Mouse (Mus musculus): ENCODE data around the gene Olfr370. TPM values are rescaled to one million over a fixed set of nuclear protein-coding genes. Genes with fewer than 3 reads are reported as not detected.
"Not testable (repeated sequence)": the region's sequence is repeated elsewhere in the genome, so short reads cannot be mapped to it uniquely, and the experiment has no call there.

Gene Olfr370
- polyA plus RNA-seq (2012; rRNA removed) = not detected in 2 replicates

DNA sequence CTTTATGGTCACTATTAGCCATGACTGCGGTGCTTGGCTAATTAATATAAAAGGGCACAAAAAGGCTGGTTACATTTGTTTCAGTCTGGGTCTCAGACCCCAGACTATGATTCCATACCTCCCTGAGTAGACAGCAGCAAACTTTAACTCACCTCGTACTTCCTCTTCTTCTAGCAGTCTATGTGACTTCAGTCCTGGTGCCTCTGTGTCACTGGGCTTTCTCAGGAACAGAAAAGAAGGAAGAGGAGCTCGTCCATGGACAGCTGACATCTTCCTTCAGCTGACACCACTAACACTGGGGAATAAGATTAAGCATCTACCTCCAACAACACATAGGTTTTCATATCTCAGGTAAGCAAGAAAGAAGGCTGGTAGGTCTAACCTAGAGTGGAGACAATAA, at the start of gene Olfr370:
Gene Olfr370 (plus strand): TSS at position 45 of the 400 bp plus-strand sequence.
- Histone ChIP-seq H3K4me1 (ENCODE audit: control insufficient read depth, insufficient read depth, low read length) (no peaks in the 10 kb centered on the region), H3K4me3 (ENCODE audit: control insufficient read depth, low read depth, low read length) (no peak within 1 kb of the TSS), H3K36me3 (ENCODE audit: control insufficient read depth, insufficient read depth, low read length) (no peaks in the 10 kb centered on the region), H3K27ac (ENCODE audit: control insufficient read depth, insufficient read depth, low read depth, low read length) (no peak within 1 kb of the TSS), H3K27me3 (ENCODE audit: control insufficient read depth, insufficient read depth, low read length) (no peaks in the 10 kb centered on the region)
- no peak for TF ChIP-seq CTCF (IDR thresholded peaks at IDR 0.05; ENCODE audit: control insufficient read depth, insufficient read depth, insufficient replicate concordance, low read depth, low read length)
- no peak for TF ChIP-seq POLR2A (IDR thresholded peaks at IDR 0.05; ENCODE audit: control insufficient read depth, low read depth, low read length)

DNA sequence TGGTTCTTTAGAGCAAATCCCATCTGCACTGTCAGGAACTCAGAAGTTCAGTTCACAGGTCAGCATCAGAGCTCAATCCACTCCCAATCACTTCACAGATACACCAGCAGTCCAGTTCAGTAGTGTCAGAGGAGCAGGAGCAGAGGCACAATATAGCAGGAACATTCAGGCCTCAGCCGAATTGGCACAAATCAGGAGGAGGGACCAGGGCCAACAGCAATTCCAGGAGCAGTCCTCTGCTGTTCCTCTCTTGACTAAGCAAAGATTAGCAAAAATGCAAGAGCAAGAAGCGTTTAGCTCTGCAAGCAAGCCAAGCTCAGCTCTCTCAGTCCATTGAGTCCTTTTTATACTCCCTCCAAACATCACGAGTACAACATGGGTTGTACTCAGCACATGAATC, 23.9 kb upstream of the Olfr370 start:
- no peak overlapping the region for H3K4me3 ChIP-seq (ENCODE audit: control insufficient read depth, low read depth, low read length)
- TF ChIP-seq CTCF (IDR thresholded peaks at IDR 0.05; ENCODE audit: control insufficient read depth, insufficient read depth, insufficient replicate concordance, low read depth, low read length) (no peak), POLR2A (IDR thresholded peaks at IDR 0.05; ENCODE audit: control insufficient read depth, low read depth, low read length) (no peak)
- H3K27me3 ChIP-seq (ENCODE audit: control insufficient read depth, insufficient read depth, low read length) = no peaks in the 10 kb centered on the region
- H3K4me1 ChIP-seq (ENCODE audit: control insufficient read depth, insufficient read depth, low read length) = no peaks in the 10 kb centered on the region
- H3K27ac ChIP-seq (ENCODE audit: control insufficient read depth, insufficient read depth, low read depth, low read length) = no peak overlapping the region
- H3K36me3 ChIP-seq (ENCODE audit: control insufficient read depth, insufficient read depth, low read length) = no peaks in the 10 kb centered on the region

DNA sequence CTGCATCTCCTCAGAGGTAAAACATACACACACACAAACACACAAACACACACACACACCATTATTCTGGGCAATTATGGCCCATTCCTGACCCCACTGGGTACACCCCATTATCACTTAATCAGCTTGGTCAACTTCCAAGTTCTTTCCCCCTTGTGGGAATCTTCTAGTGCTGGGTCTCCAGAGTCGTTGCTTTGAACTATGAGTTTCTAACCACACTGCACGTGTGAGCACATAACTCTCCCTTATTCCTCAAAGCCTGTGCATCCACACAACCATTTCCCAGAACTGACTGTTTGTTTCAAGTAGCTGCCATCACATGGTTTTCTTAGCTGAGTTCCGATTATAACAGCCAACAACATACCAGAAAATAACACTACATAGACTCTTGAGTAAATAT, 15.1 kb upstream of the Olfr370 start:
- no peak overlapping the region for H3K4me3 ChIP-seq (ENCODE audit: control insufficient read depth, low read depth, low read length)

DNA sequence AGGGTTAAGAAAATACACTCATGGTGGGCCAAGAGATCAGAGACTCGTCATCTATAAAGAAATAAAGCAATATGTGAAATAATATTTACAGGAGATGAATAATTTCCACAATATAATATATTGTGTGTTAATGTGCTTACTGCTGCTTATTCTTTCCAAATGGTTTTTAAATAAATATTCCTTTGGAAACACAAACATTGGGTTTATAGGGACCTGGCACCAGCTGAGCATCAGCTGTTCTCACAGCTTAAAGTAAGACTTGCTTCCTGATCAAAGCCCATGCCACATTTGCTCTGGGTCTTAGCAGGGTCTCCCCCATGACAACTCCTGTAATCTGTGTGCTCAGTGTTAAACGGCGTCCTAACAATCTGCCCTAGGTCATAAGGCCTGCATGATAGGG, 14.7 kb upstream of the Olfr370 start:
- H3K4me3 ChIP-seq (ENCODE audit: control insufficient read depth, low read depth, low read length); H3K27ac ChIP-seq (ENCODE audit: control insufficient read depth, insufficient read depth, low read depth, low read length); H3K27me3 ChIP-seq (ENCODE audit: control insufficient read depth, insufficient read depth, low read length); H3K36me3 ChIP-seq (ENCODE audit: control insufficient read depth, insufficient read depth, low read length); H3K4me1 ChIP-seq (ENCODE audit: control insufficient read depth, insufficient read depth, low read length): not testable (repeated sequence)

More for the DNA sequence above, 15.1 kb upstream of the Olfr370 start:
- Histone ChIP-seq H3K27ac (ENCODE audit: control insufficient read depth, insufficient read depth, low read depth, low read length) (no peak overlapping the region), H3K36me3 (ENCODE audit: control insufficient read depth, insufficient read depth, low read length) (no peaks in the 10 kb centered on the region), H3K27me3 (ENCODE audit: control insufficient read depth, insufficient read depth, low read length) (no peaks in the 10 kb centered on the region), H3K4me1 (ENCODE audit: control insufficient read depth, insufficient read depth, low read length) (no peaks in the 10 kb centered on the region)
- TF ChIP-seq POLR2A (IDR thresholded peaks at IDR 0.05; ENCODE audit: control insufficient read depth, low read depth, low read length) (no peak), CTCF (IDR thresholded peaks at IDR 0.05; ENCODE audit: control insufficient read depth, insufficient read depth, insufficient replicate concordance, low read depth, low read length) (no peak)

DNA sequence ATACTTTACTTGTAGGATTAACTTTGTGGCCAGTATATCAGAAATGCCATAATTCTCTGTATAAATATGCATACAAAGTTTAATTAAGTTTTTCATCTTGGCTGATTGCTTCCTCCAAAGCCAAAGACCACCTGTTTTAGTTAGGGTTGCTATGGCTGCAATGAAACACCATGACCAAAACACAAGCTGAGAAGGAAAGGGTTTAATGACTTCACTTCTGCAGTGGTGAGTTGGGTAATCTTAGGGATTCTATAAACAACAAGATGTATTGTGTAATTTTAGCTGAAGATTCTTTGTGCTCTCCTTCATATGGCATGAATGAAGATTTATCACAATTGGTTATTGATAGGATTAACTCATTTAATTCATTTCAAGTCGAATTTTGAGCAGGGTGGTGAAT, 14.3 kb upstream of the Olfr370 start:
- TF ChIP-seq POLR2A (IDR thresholded peaks at IDR 0.05; ENCODE audit: control insufficient read depth, low read depth, low read length) (no peak), CTCF (IDR thresholded peaks at IDR 0.05; ENCODE audit: control insufficient read depth, insufficient read depth, insufficient replicate concordance, low read depth, low read length) (no peak)
- Histone ChIP-seq H3K27me3 (ENCODE audit: control insufficient read depth, insufficient read depth, low read length) (no peaks in the 10 kb centered on the region), H3K4me3 (ENCODE audit: control insufficient read depth, low read depth, low read length) (no peak overlapping the region), H3K27ac (ENCODE audit: control insufficient read depth, insufficient read depth, low read depth, low read length) (no peak overlapping the region), H3K36me3 (ENCODE audit: control insufficient read depth, insufficient read depth, low read length) (no peaks in the 10 kb centered on the region), H3K4me1 (ENCODE audit: control insufficient read depth, insufficient read depth, low read length) (no peaks in the 10 kb centered on the region)

DNA sequence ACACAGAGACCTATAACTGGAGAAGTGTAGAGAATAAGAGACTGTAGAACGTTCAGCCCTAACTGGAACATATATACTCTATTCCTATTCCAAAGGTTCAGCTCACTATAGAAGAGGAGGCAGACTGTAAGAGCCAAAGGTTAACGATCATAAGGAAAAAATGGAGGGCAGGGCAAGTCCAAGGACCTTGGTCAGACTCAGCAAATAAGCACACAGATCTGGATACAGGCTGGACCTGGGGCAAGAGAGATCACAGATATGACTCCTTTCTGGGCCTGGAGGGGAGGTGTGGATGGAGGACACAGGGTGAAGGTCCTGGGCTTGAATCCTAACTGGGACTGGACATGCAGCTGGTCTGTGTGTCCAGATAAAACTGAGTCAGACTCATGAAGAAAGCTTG, 778 bp upstream of the Olfr370 start:
- Histone ChIP-seq H3K4me1 (ENCODE audit: control insufficient read depth, insufficient read depth, low read length) (no peaks in the 10 kb centered on the region), H3K4me3 (ENCODE audit: control insufficient read depth, low read depth, low read length) (no peak overlapping the region), H3K27ac (ENCODE audit: control insufficient read depth, insufficient read depth, low read depth, low read length) (no peak overlapping the region), H3K36me3 (ENCODE audit: control insufficient read depth, insufficient read depth, low read length) (no peaks in the 10 kb centered on the region), H3K27me3 (ENCODE audit: control insufficient read depth, insufficient read depth, low read length) (no peaks in the 10 kb centered on the region)
- TF ChIP-seq POLR2A (IDR thresholded peaks at IDR 0.05; ENCODE audit: control insufficient read depth, low read depth, low read length) = no peak
- no peak for TF ChIP-seq CTCF (IDR thresholded peaks at IDR 0.05; ENCODE audit: control insufficient read depth, insufficient read depth, insufficient replicate concordance, low read depth, low read length)

DNA sequence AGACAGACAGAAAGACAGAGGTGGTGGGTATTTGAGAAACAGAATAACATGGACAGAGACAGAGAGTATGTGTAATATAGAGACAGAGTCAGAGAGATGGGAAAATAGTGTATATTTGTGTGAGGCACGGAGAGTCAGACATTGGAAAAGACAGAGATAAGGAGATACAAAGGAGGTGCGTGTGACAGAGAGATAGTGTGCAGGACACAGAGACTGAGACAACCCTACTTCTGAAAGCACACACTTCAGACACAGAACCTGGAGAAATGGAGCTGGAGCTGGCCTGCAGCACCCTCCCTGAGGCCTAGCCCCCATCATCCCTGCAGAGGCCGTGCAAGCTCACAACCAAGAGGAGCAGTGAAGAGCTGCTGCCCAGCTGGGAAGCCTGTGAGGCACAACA, 27.1 kb downstream of the Olfr370 start:
- Histone ChIP-seq H3K4me1 (ENCODE audit: control insufficient read depth, insufficient read depth, low read length) (peaks cover 11% of the 10 kb centered on the region), H3K36me3 (ENCODE audit: control insufficient read depth, insufficient read depth, low read length) (no peaks in the 10 kb centered on the region), H3K4me3 (ENCODE audit: control insufficient read depth, low read depth, low read length) (no peak overlapping the region), H3K27ac (ENCODE audit: control insufficient read depth, insufficient read depth, low read depth, low read length) (no peak overlapping the region), H3K27me3 (ENCODE audit: control insufficient read depth, insufficient read depth, low read length) (no peaks in the 10 kb centered on the region)
- no peak for TF ChIP-seq CTCF (IDR thresholded peaks at IDR 0.05; ENCODE audit: control insufficient read depth, insufficient read depth, insufficient replicate concordance, low read depth, low read length)

DNA sequence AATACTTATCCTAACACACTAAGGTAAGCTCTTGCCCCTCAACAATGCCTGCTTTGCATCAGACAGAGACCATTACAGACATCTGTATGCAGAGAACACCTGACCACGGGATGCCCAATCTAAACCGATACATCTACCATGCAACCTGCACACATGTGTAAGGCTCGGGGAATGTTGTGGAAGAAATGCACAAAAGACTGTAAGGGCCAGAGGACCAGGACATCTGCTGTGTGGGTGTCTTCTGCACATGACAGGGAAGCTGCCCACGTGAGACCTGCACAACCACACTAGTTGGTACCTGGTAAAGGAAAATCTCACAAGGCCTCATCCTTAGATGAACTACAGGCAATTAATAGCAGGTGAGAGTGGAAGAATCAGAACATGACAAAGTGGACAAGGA, 27.7 kb downstream of the Olfr370 start:
- H3K27ac ChIP-seq (ENCODE audit: control insufficient read depth, insufficient read depth, low read depth, low read length) = no peak overlapping the region
- no peaks in the 10 kb centered on the region for H3K36me3 ChIP-seq (ENCODE audit: control insufficient read depth, insufficient read depth, low read length)
- H3K4me3 ChIP-seq (ENCODE audit: control insufficient read depth, low read depth, low read length) = no peak overlapping the region
- no peaks in the 10 kb centered on the region for H3K27me3 ChIP-seq (ENCODE audit: control insufficient read depth, insufficient read depth, low read length)
- H3K4me1 ChIP-seq (ENCODE audit: control insufficient read depth, insufficient read depth, low read length) = peaks cover 11% of the 10 kb centered on the region
- TF ChIP-seq POLR2A (IDR thresholded peaks at IDR 0.05; ENCODE audit: control insufficient read depth, low read depth, low read length) = no peak
- no peak for TF ChIP-seq CTCF (IDR thresholded peaks at IDR 0.05; ENCODE audit: control insufficient read depth, insufficient read depth, insufficient replicate concordance, low read depth, low read length)
